Mouse (Mus musculus): ENCODE data around the gene Gm17124.
"Not testable (repeated sequence)": the region's sequence is repeated elsewhere in the genome, so short reads cannot be mapped to it uniquely, and the experiment has no call there.

Gene Gm17124

DNA sequence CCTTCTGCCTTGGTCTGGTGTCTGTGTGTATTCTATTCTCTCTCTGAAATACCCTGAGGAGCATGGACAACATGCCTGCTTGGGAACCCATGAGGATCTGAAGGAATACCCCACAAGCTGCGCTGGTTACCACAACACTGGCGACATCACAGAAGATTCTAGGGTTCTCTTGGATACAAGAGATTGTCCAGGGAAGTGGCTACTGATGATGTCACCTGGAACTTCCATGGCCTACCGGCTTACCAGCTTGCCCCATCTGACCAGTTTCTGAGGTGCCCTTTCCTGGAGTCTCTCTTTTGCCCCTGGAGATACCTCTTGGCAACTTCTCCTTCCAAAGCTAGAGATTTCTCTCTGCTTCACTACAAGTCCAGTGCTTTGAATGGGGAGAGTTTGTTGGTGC is at the start of gene Gm17124:
Gm17124 (minus strand) TSS at position 101 of the 400 bp plus-strand sequence.
- not testable (repeated sequence) for DNase-seq (ENCODE audit: low read depth, low spot score)

DNA sequence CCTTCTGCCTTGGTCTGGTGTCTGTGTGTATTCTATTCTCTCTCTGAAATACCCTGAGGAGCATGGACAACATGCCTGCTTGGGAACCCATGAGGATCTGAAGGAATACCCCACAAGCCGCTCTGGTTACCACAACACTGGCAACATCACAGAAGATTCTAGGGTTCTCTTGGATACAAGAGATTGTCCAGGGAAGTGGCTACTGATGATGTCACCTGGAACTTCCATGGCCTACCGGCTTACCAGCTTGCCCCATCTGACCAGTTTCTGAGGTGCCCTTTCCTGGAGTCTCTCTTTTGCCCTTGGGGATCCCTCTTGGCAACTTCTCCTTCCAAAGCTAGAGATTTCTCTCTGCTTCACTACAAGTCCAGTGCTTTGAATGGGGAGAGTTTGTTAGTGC is 42.1 kb upstream of the Gm17124 start, which contains the start of gene Gm3633:
Gm3633 (minus strand) TSS at position 101 of the 400 bp plus-strand sequence.
- DNase-seq (ENCODE audit: low read depth, low spot score), result not testable (repeated sequence)

Data from ES-CJ7 (cell line).